Mouse (Mus musculus): ENCODE measurements around the gene Phf21b. TPM values are rescaled to one million over a fixed set of nuclear protein-coding genes. Genes with fewer than 3 reads are reported as not detected.

Phf21b gene
- polyA plus RNA-seq, 1 experiment from 2014 or later, result 1.2 TPM

Other genes starting within 250 kb of the Phf21b start
- 16.3 and 16.5 TPM in 2 replicates for gene Prr5, start 186.4 kb downstream of the Phf21b start, polyA plus RNA-seq (2016; fragmentation: Nextera tagmentation; extraction: Ambion mirVana)
- gene Arhgap8, start 136.0 kb downstream of the Phf21b start, polyA plus RNA-seq (2016; fragmentation: Nextera tagmentation; extraction: Ambion mirVana), result 3.5 and 4.1 TPM in 2 replicates
- 1.2 and 1.3 TPM in 2 replicates for gene Gm29666, start 64.0 kb upstream of the Phf21b start, polyA plus RNA-seq (2016; fragmentation: Nextera tagmentation; extraction: Ambion mirVana)
- gene Nup50, start 67.4 kb upstream of the Phf21b start, polyA plus RNA-seq (2016; fragmentation: Nextera tagmentation; extraction: Ambion mirVana), result 67.9 and 69.1 TPM in 2 replicates
- 9.7 and 10.1 TPM in 2 replicates for gene 5031439G07Rik, start 132.5 kb upstream of the Phf21b start, polyA plus RNA-seq (2016; fragmentation: Nextera tagmentation; extraction: Ambion mirVana)
- not detected in 2 replicates for gene Upk3a, start 161.1 kb upstream of the Phf21b start, polyA plus RNA-seq (2016; fragmentation: Nextera tagmentation; extraction: Ambion mirVana)
- gene Fam118a, start 172.9 kb upstream of the Phf21b start, polyA plus RNA-seq (2016; fragmentation: Nextera tagmentation; extraction: Ambion mirVana), result 30.0 and 30.4 TPM in 2 replicates